Mouse (Mus musculus) ovary, postnatal 14 days (tissue): ENCODE results near the gene Dclre1a.

Source experiments
- DNase-seq: peaks from one replicate; pipeline ENCODE4 v3.0.0; 2022; ENCODE audit warnings: low spot score

Gene Dclre1a

DNA sequence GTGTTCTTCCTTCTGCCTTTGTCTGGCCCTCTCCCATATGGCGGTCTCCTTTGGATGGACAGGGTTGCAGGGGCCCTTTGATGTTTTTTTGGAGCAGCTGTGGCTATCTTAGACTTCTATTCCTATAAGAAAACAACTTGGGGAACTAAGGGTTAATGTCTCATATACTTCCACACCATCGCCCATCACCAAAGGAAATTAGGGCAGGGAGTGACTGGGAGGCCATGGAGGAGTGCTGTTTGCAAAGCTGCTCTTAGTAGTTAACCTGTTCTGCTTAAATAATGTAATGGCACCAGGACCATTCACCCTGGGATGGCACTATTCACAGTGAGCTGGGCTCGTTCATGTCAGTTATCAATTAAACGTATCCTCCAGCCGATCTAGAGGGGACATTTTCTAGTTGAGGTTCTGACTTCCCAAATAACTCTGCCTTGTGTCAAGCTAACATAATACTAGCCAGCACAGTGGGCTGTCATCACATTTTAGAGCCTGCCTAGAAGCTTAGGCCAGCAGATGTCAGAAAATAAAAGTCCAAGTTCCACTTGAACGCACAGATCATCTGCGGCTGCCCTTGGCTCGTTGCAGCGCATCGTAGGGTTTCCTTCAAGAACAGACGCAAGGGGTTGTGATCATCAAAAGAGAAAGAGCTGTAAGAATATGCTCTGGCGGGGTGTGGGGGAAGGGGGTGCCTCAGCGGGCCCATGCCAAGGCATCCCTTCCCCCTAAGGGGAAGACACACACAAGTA, 63.2 kb downstream of the Dclre1a start:
- no peak for DNase-seq
